Comparison of ENCODE assay signal across 9 mouse cellular contexts in genomic region chr2:31024618-31025370, GRCm38 (mm10). TPM values are rescaled to one million over a fixed set of nuclear protein-coding genes. Genes with fewer than 3 reads are reported as not detected.
DNase-seq lines count a peak whose midpoint lies in the region; ATAC-seq lines count a peak whose summit lies in the region.
"Had no signal": no experiment of that assay in that cellular context is flagged by ENCODE, and none has a peak within 500 bp of the region (broad histone marks: within the 10 kb centered on the region; RNA-seq: fewer than 3 reads in every experiment).

No protein-coding gene starts in this region.

- H3K27me3 ChIP-seq in hindbrain, embryonic 10.5 days (ENCODE audit: insufficient read depth, poor library complexity, severe bottlenecking): no peaks in the 10 kb centered on the region
- H3K27me3 ChIP-seq in hindbrain, embryonic 12.5 days: no peaks in the 10 kb centered on the region
- no peaks in the 10 kb centered on the region for H3K27me3 ChIP-seq in embryonic facial prominence, embryonic 10.5 days (replicated peaks; ENCODE audit: low read depth, poor library complexity, severe bottlenecking)
- H3K27me3 ChIP-seq: neural tube, embryonic 12.5 days had no signal

- peaks cover 12% of the 10 kb centered on the region for H3K4me1 ChIP-seq in hindbrain, embryonic 10.5 days (replicated peaks)
- H3K4me1 ChIP-seq in hindbrain, embryonic 12.5 days: no peaks in the 10 kb centered on the region
- peaks cover 9% of the 10 kb centered on the region for H3K4me1 ChIP-seq in embryonic facial prominence, embryonic 10.5 days
- H3K4me1 ChIP-seq: neural tube, embryonic 12.5 days had no signal

- ATAC-seq in hindbrain, embryonic 12.5 days (ENCODE audit: low FRiP score): no peak

- no peak overlapping the region for H3K9ac ChIP-seq in hindbrain, embryonic 12.5 days
- H3K9ac ChIP-seq: neural tube, embryonic 12.5 days had no signal

- peak; percentile 45 for DNase-seq in hindbrain, embryonic 10.5 days (ENCODE audit: low spot score)
- DNase-seq in adrenal gland, postnatal 14 days: peak; percentile 80
- peak; percentile 60 for DNase-seq in embryonic facial prominence, embryonic 10.5 days (ENCODE audit: low spot score)
- DNase-seq in heart, postnatal 4 days: peak; percentile 73
- DNase-seq in left cerebral cortex, adult 11 months (ENCODE audit: low spot score): peak; percentile 66
- peak; percentile 55 for DNase-seq in right cerebral cortex, postnatal 25 days

- no peaks in the 10 kb centered on the region for H3K9me3 ChIP-seq in hindbrain, embryonic 10.5 days
- no peaks in the 10 kb centered on the region for H3K9me3 ChIP-seq in hindbrain, embryonic 12.5 days (replicated peaks)
- H3K9me3 ChIP-seq in embryonic facial prominence, embryonic 10.5 days: no peaks in the 10 kb centered on the region
- H3K9me3 ChIP-seq: neural tube, embryonic 12.5 days had no signal

- H3K36me3 ChIP-seq in hindbrain, embryonic 10.5 days: peaks cover 38% of the 10 kb centered on the region
- H3K36me3 ChIP-seq in hindbrain, embryonic 12.5 days: peaks cover 39% of the 10 kb centered on the region
- H3K36me3 ChIP-seq in embryonic facial prominence, embryonic 10.5 days (replicated peaks): peaks cover 47% of the 10 kb centered on the region
- peaks cover 24% of the 10 kb centered on the region for H3K36me3 ChIP-seq in macrophage (ENCODE audit: inconsistent target)

- H3K4me3 ChIP-seq in hindbrain, embryonic 10.5 days: no peak overlapping the region
- H3K4me3 ChIP-seq in hindbrain, embryonic 12.5 days: no peak overlapping the region
- no peak overlapping the region for H3K4me3 ChIP-seq in embryonic facial prominence, embryonic 10.5 days
- H3K4me3 ChIP-seq in macrophage (ENCODE audit: inconsistent target): no peak overlapping the region
- H3K4me3 ChIP-seq: neural tube, embryonic 12.5 days had no signal

- H3K27ac ChIP-seq in hindbrain, embryonic 10.5 days: no peak overlapping the region
- no peak overlapping the region for H3K27ac ChIP-seq in hindbrain, embryonic 12.5 days
- H3K27ac ChIP-seq in embryonic facial prominence, embryonic 10.5 days (replicated peaks): no peak overlapping the region
- peak overlapping the region; percentile 52 for H3K27ac ChIP-seq in macrophage
- H3K27ac ChIP-seq: neural tube, embryonic 12.5 days had no signal

- H3K79me2 ChIP-seq in macrophage (ENCODE audit: inconsistent target): no peaks in the 10 kb centered on the region

- no peak overlapping the region for H3K4me2 ChIP-seq in hindbrain, embryonic 12.5 days (replicated peaks)
- H3K4me2 ChIP-seq: neural tube, embryonic 12.5 days had no signal

- WGBS in hindbrain, embryonic 10.5 days: 24% methylated on average over 5 of the region's 5 CpGs
- 33% methylated on average over 5 of the region's 5 CpGs for WGBS in hindbrain, embryonic 12.5 days
- 31% methylated on average over 5 of the region's 5 CpGs for WGBS in embryonic facial prominence, embryonic 10.5 days
- 37% methylated on average over 5 of the region's 5 CpGs for WGBS in macrophage (ENCODE audit: missing documents)

RNA-seq across cellular contexts. Expression of gene Usp20, which starts 42.7 kb away (rescaled TPM):
- polyA plus RNA-seq in hindbrain, embryonic 10.5 days (2016; fragmentation: Nextera tagmentation; extraction: Ambion mirVana): 19.3 and 25.9 TPM in 2 replicates
- polyA plus RNA-seq in hindbrain, embryonic 12.5 days (2016; fragmentation: Nextera tagmentation; extraction: Ambion mirVana): 35.0 and 37.9 TPM in 2 replicates
- 17.4 and 23.5 TPM in 2 replicates for total RNA-seq in adrenal gland, postnatal 14 days (2021)
- 16.6 and 17.0 TPM in 2 replicates for polyA plus RNA-seq in embryonic facial prominence, embryonic 10.5 days (2016; fragmentation: Nextera tagmentation; extraction: Ambion mirVana)
- total RNA-seq in heart, postnatal 4 days (2021): 10 to 100 TPM; 58.5 to 69.1 TPM
- 10 to 100 TPM in 19 of 26 experiments, 1 to 10 TPM in 7; 3.5 to 47.7 (median 21.2) TPM for total RNA-seq in macrophage (2018; cell fraction: chromatin; rRNA removed)
- 1 to 10 TPM; 2.4 to 6.9 (median 4.7) TPM for total RNA-seq in macrophage (2018; cell fraction: cytosol; rRNA removed)
- 10 to 100 TPM in 13 of 26 experiments, 1 to 10 TPM in 13; 2.6 to 22.3 (median 10.0) TPM for total RNA-seq in macrophage (2018; cell fraction: nucleus; rRNA removed)
- polyA plus RNA-seq in macrophage (2018): 2.9 to 4.6 TPM (median 3.1 TPM) in 3 replicates

RNA-seq across cellular contexts. Expression of gene BC005624, which starts 42.8 kb away (rescaled TPM):
- 61.1 and 73.3 TPM in 2 replicates for polyA plus RNA-seq in hindbrain, embryonic 10.5 days (2016; fragmentation: Nextera tagmentation; extraction: Ambion mirVana)
- 75.2 and 75.4 TPM in 2 replicates for polyA plus RNA-seq in hindbrain, embryonic 12.5 days (2016; fragmentation: Nextera tagmentation; extraction: Ambion mirVana)
- 33.0 and 37.0 TPM in 2 replicates for total RNA-seq in adrenal gland, postnatal 14 days (2021)
- 54.3 and 57.4 TPM in 2 replicates for polyA plus RNA-seq in embryonic facial prominence, embryonic 10.5 days (2016; fragmentation: Nextera tagmentation; extraction: Ambion mirVana)
- 10 to 100 TPM; 18.1 TPM for total RNA-seq in heart, postnatal 4 days (2021)
- 100 to 1,000 TPM in 13 of 26 experiments, 10 to 100 TPM in 13; 50.0 to 129 (median 100.0) TPM for total RNA-seq in macrophage (2018; cell fraction: chromatin; rRNA removed)
- 10 to 100 TPM; 39.3 to 60.5 (median 47.8) TPM for total RNA-seq in macrophage (2018; cell fraction: cytosol; rRNA removed)
- total RNA-seq in macrophage (2018; cell fraction: nucleus; rRNA removed): 10 to 100 TPM; 41.7 to 86.9 (median 58.1) TPM
- polyA plus RNA-seq in macrophage (2018): 50.3 to 111 TPM (median 71.9 TPM) in 3 replicates

RNA-seq across cellular contexts. Expression of gene Tor1a, which starts 57.1 kb away (rescaled TPM):
- polyA plus RNA-seq in hindbrain, embryonic 10.5 days (2016; fragmentation: Nextera tagmentation; extraction: Ambion mirVana): 82.4 and 84.1 TPM in 2 replicates
- polyA plus RNA-seq in hindbrain, embryonic 12.5 days (2016; fragmentation: Nextera tagmentation; extraction: Ambion mirVana): 77.1 and 77.7 TPM in 2 replicates
- total RNA-seq in adrenal gland, postnatal 14 days (2021): 33.5 and 42.5 TPM in 2 replicates
- polyA plus RNA-seq in embryonic facial prominence, embryonic 10.5 days (2016; fragmentation: Nextera tagmentation; extraction: Ambion mirVana): 81.6 and 85.6 TPM in 2 replicates
- total RNA-seq in heart, postnatal 4 days (2021): 10 to 100 TPM; 20.5 to 20.6 TPM
- 10 to 100 TPM; 21.9 to 72.0 (median 42.5) TPM for total RNA-seq in macrophage (2018; cell fraction: chromatin; rRNA removed)
- total RNA-seq in macrophage (2018; cell fraction: cytosol; rRNA removed): 10 to 100 TPM; 23.3 to 54.9 (median 39.8) TPM
- total RNA-seq in macrophage (2018; cell fraction: nucleus; rRNA removed): 10 to 100 TPM; 21.4 to 66.4 (median 40.2) TPM
- 34.9 to 50.0 TPM (median 42.9 TPM) in 3 replicates for polyA plus RNA-seq in macrophage (2018)
